Mouse (Mus musculus): ENCODE measurements around the gene Phrf1. TPM values are rescaled to one million over a fixed set of nuclear protein-coding genes. Genes with fewer than 3 reads are reported as not detected.

Phrf1 gene
- polyA plus RNA-seq, 1 experiment: 45.2 TPM

- Histone ChIP-seq H3K4me1 (ENCODE audit: control insufficient read depth, insufficient read depth, low read length) (peaks cover 6% of the 10 kb centered on the region), H3K4me3 (ENCODE audit: insufficient read depth, low read length) (peak overlapping the region; percentile 70), H3K27ac (ENCODE audit: insufficient read depth, low read depth, low read length) (0 out of 2 replicates have a peak overlapping the region, but pooled peaks have one; percentile 30)
- TF ChIP-seq CTCF (IDR thresholded peaks at IDR 0.05; ENCODE audit: low read depth, low read length): no peak
- TF ChIP-seq POLR2A (IDR thresholded peaks at IDR 0.05; ENCODE audit: borderline replicate concordance, low read depth, low read length): no peak
These were observed 34.2 kb upstream of the Phrf1 start for GRCm38 (mm10) chr7:141194409-141194808.

DNA sequence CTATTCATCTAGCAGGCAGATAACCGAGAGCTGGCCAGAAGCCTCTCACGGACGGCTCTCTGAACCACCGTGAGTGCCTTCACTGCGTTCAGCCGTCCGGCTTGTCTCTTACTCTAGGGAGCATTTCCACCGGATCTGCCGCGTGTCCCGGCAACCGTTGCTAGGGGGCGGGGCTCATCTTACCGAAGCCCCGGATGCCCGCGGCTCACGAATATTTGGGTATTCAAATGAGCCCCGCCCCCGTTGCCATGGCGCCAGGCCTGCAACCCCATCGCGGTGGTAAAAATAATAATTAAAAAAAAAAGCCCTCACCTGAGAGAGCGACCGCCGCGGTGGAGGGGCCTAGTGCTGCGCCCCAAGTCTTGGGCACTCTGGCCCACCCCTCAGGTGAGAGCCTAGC lies 33.8 kb upstream of the Phrf1 start:
- TF ChIP-seq CTCF (IDR thresholded peaks at IDR 0.05; ENCODE audit: low read depth, low read length): no peak
- TF ChIP-seq POLR2A (IDR thresholded peaks at IDR 0.05; ENCODE audit: borderline replicate concordance, low read depth, low read length): no peak
- Histone ChIP-seq H3K27ac (ENCODE audit: insufficient read depth, low read depth, low read length) (no peak overlapping the region), H3K4me3 (ENCODE audit: insufficient read depth, low read length) (peak overlapping the region; percentile 70), H3K4me1 (ENCODE audit: control insufficient read depth, insufficient read depth, low read length) (peaks cover 6% of the 10 kb centered on the region)

DNA sequence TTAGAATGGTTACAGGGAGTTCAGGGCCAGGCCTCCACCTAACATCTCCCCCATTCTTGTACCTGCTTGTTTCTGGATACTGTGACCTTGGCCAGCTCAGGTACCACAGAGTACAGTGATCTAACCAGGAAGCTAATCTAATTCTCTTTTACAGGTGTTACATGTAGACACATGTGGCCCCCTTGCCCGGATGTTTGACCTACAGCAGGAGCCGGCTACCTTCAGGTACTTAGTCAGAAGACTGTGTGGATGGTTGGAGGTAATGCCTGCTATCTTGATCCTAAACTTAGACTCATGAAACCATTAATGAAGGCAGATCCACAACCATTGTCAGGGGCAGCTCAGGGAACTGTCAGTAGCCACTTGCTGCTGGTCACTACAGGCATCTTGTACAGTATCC lies 32.8 kb upstream of the Phrf1 start:
- Histone ChIP-seq H3K4me1 (ENCODE audit: control insufficient read depth, insufficient read depth, low read length) (peaks cover 6% of the 10 kb centered on the region), H3K27ac (ENCODE audit: insufficient read depth, low read depth, low read length) (no peak overlapping the region), H3K4me3 (ENCODE audit: insufficient read depth, low read length) (no peak overlapping the region)
- no peak for TF ChIP-seq CTCF (IDR thresholded peaks at IDR 0.05; ENCODE audit: low read depth, low read length)
- TF ChIP-seq POLR2A (IDR thresholded peaks at IDR 0.05; ENCODE audit: borderline replicate concordance, low read depth, low read length): no peak

DNA sequence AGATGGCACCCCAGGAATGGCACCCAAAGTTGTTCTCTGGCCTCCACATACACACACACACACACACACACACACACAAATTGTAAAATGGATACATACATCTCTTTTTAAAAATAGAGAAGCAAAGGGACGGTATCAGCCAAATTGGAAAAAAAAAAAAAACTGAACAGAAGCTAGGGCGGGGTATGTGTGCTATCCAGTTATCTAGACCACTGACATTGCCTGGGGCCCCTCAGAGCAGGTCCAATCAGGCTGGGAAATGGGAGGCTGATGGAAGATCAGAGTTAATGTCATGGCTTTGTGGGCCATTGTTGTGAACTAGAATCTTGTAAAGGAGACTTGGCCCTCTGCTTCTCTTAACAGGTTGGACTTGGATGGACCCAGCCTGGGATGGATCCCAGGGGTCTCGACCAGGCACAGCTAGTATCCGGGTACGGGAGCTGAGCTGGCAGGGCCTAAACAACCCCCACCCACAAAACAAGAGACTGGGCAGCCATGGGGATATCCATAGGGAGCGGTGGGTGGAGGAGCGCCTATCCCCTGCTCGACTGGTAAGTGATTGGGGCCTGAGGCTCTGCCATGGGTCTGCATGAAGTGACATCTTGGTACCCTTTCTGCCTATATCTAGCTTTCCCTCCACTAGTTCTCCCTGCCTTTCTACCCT lies 31.8 kb upstream of the Phrf1 start:
- TF ChIP-seq POLR2A (IDR thresholded peaks at IDR 0.05; ENCODE audit: borderline replicate concordance, low read depth, low read length) (no peak), CTCF (IDR thresholded peaks at IDR 0.05; ENCODE audit: low read depth, low read length) (no peak)
- peaks cover 6% of the 10 kb centered on the region for H3K4me1 ChIP-seq (ENCODE audit: control insufficient read depth, insufficient read depth, low read length)
- H3K4me3 ChIP-seq (ENCODE audit: insufficient read depth, low read length): no peak overlapping the region
- H3K27ac ChIP-seq (ENCODE audit: insufficient read depth, low read depth, low read length): no peak overlapping the region

DNA sequence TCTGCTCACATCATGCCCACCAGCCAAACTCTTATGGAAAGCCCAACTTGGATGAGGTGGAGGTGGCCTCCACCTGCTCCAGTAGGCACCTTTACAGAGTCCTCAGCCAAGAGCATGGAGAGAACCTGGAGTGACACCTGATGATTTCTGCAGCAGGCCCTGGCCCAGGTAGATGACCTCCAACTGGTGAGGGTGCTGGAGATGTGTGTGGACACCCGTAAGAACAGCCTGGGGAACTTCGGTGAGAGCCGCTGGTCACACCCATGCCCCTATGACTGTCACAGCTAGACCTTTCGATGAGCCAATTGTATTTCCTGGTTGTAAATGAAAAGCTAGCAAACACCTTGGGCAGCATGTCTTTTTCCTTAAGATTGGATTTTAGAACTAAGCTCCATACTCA lies 30.5 kb upstream of the Phrf1 start:
- no peak overlapping the region for H3K27ac ChIP-seq (ENCODE audit: insufficient read depth, low read depth, low read length)
- H3K4me3 ChIP-seq (ENCODE audit: insufficient read depth, low read length): no peak overlapping the region
- 0 out of 2 replicates have a peak, but pooled peaks cover 2% of the 10 kb centered on the region for H3K4me1 ChIP-seq (ENCODE audit: control insufficient read depth, insufficient read depth, low read length)
- TF ChIP-seq CTCF (IDR thresholded peaks at IDR 0.05; ENCODE audit: low read depth, low read length) (no peak), POLR2A (IDR thresholded peaks at IDR 0.05; ENCODE audit: borderline replicate concordance, low read depth, low read length) (no peak)

GRCm38 (mm10) chr7:141204546-141204945 lies 24.0 kb upstream of the Phrf1 start:
- Histone ChIP-seq H3K27ac (ENCODE audit: insufficient read depth, low read depth, low read length) (no peak overlapping the region), H3K4me1 (ENCODE audit: control insufficient read depth, insufficient read depth, low read length) (peaks cover 5% of the 10 kb centered on the region; the same call in 1 of the 2 replicates), H3K4me3 (ENCODE audit: insufficient read depth, low read length) (no peak overlapping the region)
- TF ChIP-seq CTCF (IDR thresholded peaks at IDR 0.05; ENCODE audit: low read depth, low read length) (no peak), POLR2A (IDR thresholded peaks at IDR 0.05; ENCODE audit: borderline replicate concordance, low read depth, low read length) (no peak)

DNA sequence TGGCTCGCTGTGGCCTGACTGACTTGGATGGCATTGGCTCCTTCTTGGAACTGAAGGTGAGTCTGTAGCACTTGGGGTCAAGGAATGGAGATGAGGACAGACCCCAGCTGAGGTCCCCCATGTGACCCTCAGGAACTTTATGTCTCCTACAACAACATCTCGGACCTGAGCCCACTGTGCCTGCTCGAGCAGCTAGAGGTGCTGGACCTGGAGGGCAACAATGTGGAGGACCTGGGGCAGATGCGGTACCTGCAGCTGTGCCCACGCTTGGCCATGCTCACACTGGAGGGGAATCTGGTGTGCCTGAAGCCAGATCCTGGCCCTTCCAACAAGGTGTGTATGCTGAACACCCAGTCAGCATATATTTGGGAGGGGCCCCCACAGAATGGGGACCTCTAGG lies 23.1 kb upstream of the Phrf1 start:
- Histone ChIP-seq H3K27ac (ENCODE audit: insufficient read depth, low read depth, low read length) (no peak overlapping the region), H3K4me3 (ENCODE audit: insufficient read depth, low read length) (no peak overlapping the region), H3K4me1 (ENCODE audit: control insufficient read depth, insufficient read depth, low read length) (peaks cover 5% of the 10 kb centered on the region; the same call in 1 of the 2 replicates)
- TF ChIP-seq CTCF (IDR thresholded peaks at IDR 0.05; ENCODE audit: low read depth, low read length) (no peak), POLR2A (IDR thresholded peaks at IDR 0.05; ENCODE audit: borderline replicate concordance, low read depth, low read length) (no peak)

DNA sequence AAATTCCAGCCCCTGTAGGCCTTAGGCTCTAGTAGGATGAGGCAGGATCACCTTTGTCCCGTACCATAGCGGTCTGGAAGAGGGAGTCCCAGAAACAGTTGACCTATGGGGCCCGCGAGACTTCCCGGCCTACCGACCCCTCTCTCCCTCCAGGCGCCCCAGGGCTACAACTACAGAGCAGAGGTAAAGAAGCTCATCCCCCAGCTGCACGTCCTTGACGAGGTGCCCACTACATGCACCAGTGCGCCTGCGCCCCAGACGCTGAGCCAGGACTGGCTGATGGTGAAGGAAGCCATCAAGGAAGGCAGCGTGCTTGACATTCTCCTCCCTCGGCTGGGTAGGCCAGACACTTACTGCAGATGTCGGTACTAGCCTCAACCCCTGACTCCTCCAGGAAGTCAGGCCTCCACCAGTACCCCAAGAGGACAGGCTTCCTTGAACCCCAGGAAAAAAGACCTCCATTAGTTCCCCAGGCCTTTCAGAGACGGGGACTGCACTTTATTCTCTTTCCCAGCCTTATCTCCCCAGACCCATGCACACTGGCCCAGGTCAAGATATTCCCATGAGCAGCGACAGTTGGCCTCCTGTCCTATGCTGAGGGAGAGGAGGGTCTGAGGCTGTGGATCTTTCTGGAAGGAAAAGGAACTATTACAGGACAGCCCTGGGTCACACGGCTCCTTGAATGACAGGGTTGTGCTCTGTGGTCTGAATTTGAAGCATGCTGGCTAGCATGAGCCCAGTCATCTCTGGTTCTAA lies 22.2 kb upstream of the Phrf1 start:
- no peak overlapping the region for H3K27ac ChIP-seq (ENCODE audit: insufficient read depth, low read depth, low read length)

GRCm38 (mm10) chr7:141209526-141209925 lies 19.1 kb upstream of the Phrf1 start:
- Histone ChIP-seq H3K4me1 (ENCODE audit: control insufficient read depth, insufficient read depth, low read length) (peaks cover 2% of the 10 kb centered on the region; the same call in 1 of the 2 replicates), H3K27ac (ENCODE audit: insufficient read depth, low read depth, low read length) (no peak overlapping the region), H3K4me3 (ENCODE audit: insufficient read depth, low read length) (no peak overlapping the region)
- no peak for TF ChIP-seq POLR2A (IDR thresholded peaks at IDR 0.05; ENCODE audit: borderline replicate concordance, low read depth, low read length)
- no peak for TF ChIP-seq CTCF (IDR thresholded peaks at IDR 0.05; ENCODE audit: low read depth, low read length)

More for the DNA sequence above, 22.2 kb upstream of the Phrf1 start:
- Histone ChIP-seq H3K4me3 (ENCODE audit: insufficient read depth, low read length) (no peak overlapping the region), H3K4me1 (ENCODE audit: control insufficient read depth, insufficient read depth, low read length) (peaks cover 5% of the 10 kb centered on the region; the same call in 1 of the 2 replicates)
- TF ChIP-seq POLR2A (IDR thresholded peaks at IDR 0.05; ENCODE audit: borderline replicate concordance, low read depth, low read length) (no peak), CTCF (IDR thresholded peaks at IDR 0.05; ENCODE audit: low read depth, low read length) (no peak)

DNA sequence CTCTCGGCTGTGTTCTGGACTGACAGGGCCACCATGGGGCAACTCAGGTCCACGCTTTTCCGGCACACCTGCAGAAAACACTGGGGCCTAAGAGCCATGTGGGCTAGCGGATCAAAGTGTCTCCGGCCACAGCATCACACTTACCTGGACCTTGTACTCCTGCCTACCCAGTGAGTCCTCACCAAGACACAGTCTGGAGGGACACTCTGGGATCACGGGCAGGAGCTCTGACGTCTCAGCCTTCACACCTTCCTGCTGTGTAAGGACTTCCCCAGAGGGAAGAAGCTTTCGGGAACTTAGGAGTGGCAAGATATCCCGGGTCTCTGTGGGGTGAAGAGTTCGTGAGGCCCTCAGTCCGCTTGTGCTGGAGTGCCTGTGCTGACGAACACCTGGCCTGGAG lies 18.4 kb upstream of the Phrf1 start:
- H3K4me3 ChIP-seq (ENCODE audit: insufficient read depth, low read length): no peak overlapping the region
- H3K27ac ChIP-seq (ENCODE audit: insufficient read depth, low read depth, low read length): no peak overlapping the region
- no peak for TF ChIP-seq POLR2A (IDR thresholded peaks at IDR 0.05; ENCODE audit: borderline replicate concordance, low read depth, low read length)
- TF ChIP-seq CTCF (IDR thresholded peaks at IDR 0.05; ENCODE audit: low read depth, low read length): no peak
- no peaks in the 10 kb centered on the region for H3K4me1 ChIP-seq (ENCODE audit: control insufficient read depth, insufficient read depth, low read length)
